Mouse (Mus musculus): ENCODE measurements around the gene Pgk2. TPM values are rescaled to one million over a fixed set of nuclear protein-coding genes. Genes with fewer than 3 reads are reported as not detected.

Gene Pgk2
- polyA plus RNA-seq (2014; fragmentation: Illumina TruSeq; extraction: RNeasy Lipid Tissue Mini Kit (QIAGEN cat#74804); ENCODE audit: low read depth, low replicate concordance): not detected

GRCm38 (mm10) chr17:40208540-40208939 is at the start of gene Pgk2:
Gene Pgk2, minus strand, starts transcription at chr17:40208640.

GRCm38 (mm10) chr17:40242135-40242534 is 33.7 kb upstream of the Pgk2 start, which contains the start of gene Crisp3:
Gene Crisp3, minus strand, starts transcription at chr17:40242288.

Other genes starting within 250 kb of the Pgk2 start
- gene AC192777.2, start 113.2 kb downstream of the Pgk2 start, polyA plus RNA-seq (2014; fragmentation: Illumina TruSeq; extraction: RNeasy Lipid Tissue Mini Kit (QIAGEN cat#74804); ENCODE audit: low read depth, low replicate concordance): not detected
- gene Crisp3, start 33.6 kb upstream of the Pgk2 start, polyA plus RNA-seq (2014; fragmentation: Illumina TruSeq; extraction: RNeasy Lipid Tissue Mini Kit (QIAGEN cat#74804); ENCODE audit: low read depth, low replicate concordance): not detected
- not detected for gene Crisp1, start 110.6 kb upstream of the Pgk2 start, polyA plus RNA-seq (2014; fragmentation: Illumina TruSeq; extraction: RNeasy Lipid Tissue Mini Kit (QIAGEN cat#74804); ENCODE audit: low read depth, low replicate concordance)